Mouse (Mus musculus) forebrain, postnatal 0 days (tissue): ENCODE data around the gene Tmem269. TPM values are rescaled to one million over a fixed set of nuclear protein-coding genes. Genes with fewer than 3 reads are reported as not detected.
A peak's percentile ranks its signal among the peaks of the same experiment; 100 is the strongest.

Experiments
- ATAC-seq: fragments of 200-750 bp; cut with Nextera tagmentation; 2 replicates; pipeline ENCODE4 v1.8.0; 2017; ENCODE audit warnings: mild to moderate bottlenecking, moderate library complexity
- DNase-seq: peaks from one replicate; pipeline ENCODE4 v3.0.0-alpha.2; 2015
- H3K27ac ChIP-seq: fragments of 300-500 bp; sonication (generic); 2 replicates; pipeline ENCODE4 v1.5.1; 2014; ENCODE audit warnings: low read depth, mild to moderate bottlenecking, antibody characterized with exemption, low read length, moderate library complexity, mixed read lengths
- H3K27me3 ChIP-seq: fragments of 300-500 bp; sonication (generic); 2 replicates; pipeline ENCODE4 v1.6.1; 2014; ENCODE audit warnings: mild to moderate bottlenecking, low read length, mixed read lengths; ENCODE audit not compliant: insufficient read depth
- H3K36me3 ChIP-seq: fragments of 300-500 bp; sonication (generic); 2 replicates; pipeline ENCODE4 v1.6.1; 2014; ENCODE audit warnings: mild to moderate bottlenecking, moderate library complexity; ENCODE audit not compliant: insufficient read depth
- H3K4me1 ChIP-seq: fragments of 300-500 bp; sonication (generic); 2 replicates; pipeline ENCODE4 v1.6.1; 2014; ENCODE audit warnings: antibody characterized with exemption; ENCODE audit not compliant: insufficient read depth
- H3K4me2 ChIP-seq: fragments of 300-500 bp; sonication (generic); 2 replicates; pipeline ENCODE4 v1.6.1; 2014; ENCODE audit warnings: low read depth, mild to moderate bottlenecking, moderate library complexity
- H3K4me3 ChIP-seq: fragments of 300-500 bp; sonication (generic); 2 replicates; pipeline ENCODE4 v1.5.1; 2014; ENCODE audit warnings: low read depth, low read length, mixed read lengths
- H3K9ac ChIP-seq: fragments of 300-500 bp; sonication (generic); 2 replicates; pipeline ENCODE4 v1.6.1; 2014; ENCODE audit warnings: mild to moderate bottlenecking
- H3K9me3 ChIP-seq: fragments of 300-500 bp; sonication (generic); 2 replicates; pipeline ENCODE4 v1.6.1; 2016; ENCODE audit warnings: low read length
- CTCF ChIP-seq: sonication (generic); IDR thresholded peaks from 2 replicates; pipeline ENCODE4 v1.5.1; 2016; ENCODE audit warnings: antibody characterized with exemption, control low read depth, low read depth
- WGBS: fragments of 180-500 bp; shearing (Covaris S2); extraction: QIAGEN DNeasy Blood & Tissue Kit; methylation state at CpG from one replicate; pipeline ENCODE4 v1.1.7; 2014; 5-methylcytosine and 5-hydroxymethylcytosine counted together
- polyA plus RNA-seq: library from polyadenylated mRNA; unstranded; fragments of >200 nt; fragmentation: Nextera tagmentation; extraction: Ambion mirVana; gene quantifications from 2 replicates; pipeline ENCODE4 v1.2.1, GENCODE M21; 2015
- total RNA-seq: library from RNA; depleted of rRNA; stranded (reverse); fragments of >200 nt; gene quantifications from 2 replicates; pipeline ENCODE4 v1.2.3, GENCODE M21; 2014

The Tmem269 gene
- total and polyA plus RNA-seq, 2 experiments from 2014 or later = 0.62 TPM; not detected in 1

DNA sequence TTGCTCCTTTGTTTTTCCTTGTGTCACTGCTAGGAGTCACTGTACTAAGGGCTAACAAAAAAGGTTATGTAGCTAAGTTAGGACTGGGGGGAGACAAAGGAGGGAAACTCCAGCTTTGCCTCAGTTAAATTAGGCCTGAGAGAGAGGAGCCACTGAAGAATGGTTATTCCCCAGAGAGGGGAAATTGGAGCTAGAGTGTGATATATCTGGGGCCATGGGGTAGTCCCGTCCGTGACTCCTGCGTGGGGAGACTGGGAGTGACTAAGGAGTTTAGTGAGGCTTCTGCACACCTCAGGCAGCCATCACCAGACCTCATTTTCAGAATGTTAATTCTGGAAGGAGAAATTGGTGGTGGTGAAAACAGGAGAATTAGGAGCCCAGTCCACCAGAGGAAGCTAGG lies 16.3 kb upstream of the Tmem269 start:
- ATAC-seq (no peak), DNase-seq (no peak)
- 84% methylated on average over 3 of the region's 3 CpGs for WGBS
- no peak overlapping the region for H3K27ac ChIP-seq
- H3K4me3 ChIP-seq = peak overlapping the region; percentile 73; the same call in 1 of the 2 replicates
- peak overlapping the region; percentile 65; the same call in 1 of the 2 replicates for H3K9ac ChIP-seq
- H3K27me3 ChIP-seq = no peaks in the 10 kb centered on the region
- H3K36me3 ChIP-seq = peaks cover 21% of the 10 kb centered on the region
- peaks cover 5% of the 10 kb centered on the region; the same call in 1 of the 2 replicates for H3K4me1 ChIP-seq
- TF ChIP-seq CTCF = no peak
- peak overlapping the region; percentile 85 for H3K4me2 ChIP-seq
- no peaks in the 10 kb centered on the region for H3K9me3 ChIP-seq

DNA sequence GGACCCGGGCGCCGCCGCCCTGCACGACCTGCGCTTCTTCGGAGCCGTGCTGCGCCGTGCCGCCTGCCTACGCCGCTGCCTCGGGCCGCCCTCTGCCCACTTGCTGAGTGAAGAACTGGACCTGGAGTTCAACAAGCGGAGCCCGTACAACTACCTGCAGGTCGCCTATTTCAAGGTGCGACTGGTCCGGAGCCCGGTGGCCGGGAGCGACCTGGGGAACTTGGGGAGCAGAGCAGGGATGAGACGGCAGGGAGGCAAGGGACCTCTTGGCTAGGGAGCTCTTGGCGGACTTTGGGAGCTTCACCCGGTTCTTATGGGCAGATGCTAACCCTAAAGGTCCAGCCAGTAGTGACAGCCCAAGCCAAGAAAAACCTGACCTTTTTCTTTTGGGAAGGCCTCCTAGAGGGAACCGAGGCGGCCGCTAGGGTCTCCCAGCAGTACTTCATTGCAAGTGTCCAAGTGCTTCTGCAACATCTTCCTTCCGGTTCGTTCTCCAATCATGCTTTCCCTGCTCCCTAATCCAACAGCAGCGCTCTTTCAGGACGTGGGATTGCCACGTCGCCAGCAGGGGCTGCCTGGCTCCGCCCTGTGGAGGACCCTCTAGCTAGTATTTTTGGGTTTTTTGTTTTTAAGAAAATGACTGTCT lies 15.4 kb upstream of the Tmem269 start:
- 4% methylated on average over 36 of the region's 36 CpGs for WGBS

DNA sequence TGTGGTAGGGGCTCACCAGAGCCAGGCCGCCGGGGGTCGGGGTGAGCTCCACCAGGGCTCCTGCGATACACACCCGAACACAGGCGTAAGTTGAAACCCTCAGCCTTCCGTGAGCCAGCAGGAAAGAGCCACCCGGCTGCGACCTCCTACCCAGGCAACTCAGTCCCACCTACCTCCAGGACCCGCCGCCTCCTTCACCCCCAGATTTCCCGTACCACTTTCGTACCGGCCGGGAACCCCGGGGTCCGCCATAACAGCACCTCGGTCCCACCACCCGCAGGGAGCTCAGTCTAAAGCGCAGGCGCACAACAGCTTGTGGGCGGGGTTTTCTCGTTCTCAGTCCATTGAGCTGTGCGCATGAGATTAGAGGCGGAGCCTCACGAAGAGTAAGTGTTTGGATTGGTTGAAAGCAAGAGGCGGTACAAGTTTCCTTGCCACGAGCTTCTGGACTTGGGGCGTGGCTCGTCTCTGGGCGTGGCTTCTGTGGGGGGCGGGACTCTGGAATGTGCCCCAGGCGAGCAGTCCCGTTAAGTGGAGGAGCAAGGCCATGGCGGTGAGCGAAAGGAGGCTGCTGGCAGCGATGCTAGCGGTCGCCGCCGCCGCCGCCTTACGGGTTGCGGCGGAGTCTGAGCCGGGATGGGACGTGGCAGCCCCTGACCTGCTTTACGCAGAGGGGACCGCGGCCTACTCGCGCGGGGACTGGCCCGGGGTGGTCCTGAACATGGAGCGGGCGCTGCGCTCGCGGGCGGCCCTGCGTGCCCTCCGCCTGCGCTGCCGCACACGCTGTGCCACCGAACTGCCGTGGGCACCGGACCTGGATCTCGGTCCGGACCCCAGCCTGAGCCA lies 14.6 kb upstream of the Tmem269 start, which contains the start of the genes AU022252 and P3h1:
TSS of gene AU022252 (minus strand) at position 303 of the 846 bp plus-strand sequence.
TSS of gene P3h1 (plus strand) at position 506 of the 846 bp plus-strand sequence.
- WGBS = 1% methylated on average over 71 of the region's 71 CpGs
- ATAC-seq (peak; percentile 97), DNase-seq (peak; percentile 99)
- Histone ChIP-seq H3K4me3 (peak within 1 kb of the TSS; percentile 73), H3K36me3 (peaks cover 23% of the 10 kb centered on the region), H3K9ac (peak within 1 kb of the TSS; percentile 65), H3K4me1 (peaks cover 4% of the 10 kb centered on the region; the same call in 1 of the 2 replicates), H3K27ac (peak within 1 kb of the TSS; percentile 77), H3K27me3 (no peaks in the 10 kb centered on the region), H3K4me2 (peak within 1 kb of the TSS; percentile 85), H3K9me3 (no peaks in the 10 kb centered on the region)
- TF ChIP-seq CTCF = no peak

More for the DNA sequence above, 15.4 kb upstream of the Tmem269 start:
- Histone ChIP-seq H3K4me3 (peak overlapping the region; percentile 73), H3K27ac (peak overlapping the region; percentile 77), H3K36me3 (peaks cover 21% of the 10 kb centered on the region), H3K27me3 (no peaks in the 10 kb centered on the region), H3K9ac (peak overlapping the region; percentile 65), H3K4me2 (peak overlapping the region; percentile 85), H3K4me1 (peaks cover 4% of the 10 kb centered on the region; the same call in 1 of the 2 replicates), H3K9me3 (no peaks in the 10 kb centered on the region)
- peak; percentile 83 for DNase-seq
- peak; percentile 66 for TF ChIP-seq CTCF
- ATAC-seq = peak; percentile 63

DNA sequence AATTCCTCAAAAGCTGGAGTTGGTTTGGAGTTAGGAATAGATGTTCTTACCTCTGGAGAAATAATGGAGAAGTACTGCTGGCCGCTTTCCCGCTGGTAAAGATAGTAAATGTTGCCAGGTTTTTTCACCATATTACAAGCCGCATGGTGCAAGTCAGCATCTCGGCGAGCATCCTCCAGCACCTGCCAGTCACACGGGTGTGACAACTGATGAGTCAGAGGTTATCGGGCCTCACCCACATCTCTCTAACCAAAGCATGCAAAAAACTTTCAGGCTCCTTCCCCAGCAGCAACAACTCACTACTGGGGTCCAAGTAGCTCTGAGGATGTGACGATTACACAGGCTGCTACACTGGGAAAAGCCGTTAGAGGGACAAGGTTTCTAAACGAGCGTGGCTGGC lies 8.7 kb upstream of the Tmem269 start:
- H3K9me3 ChIP-seq = no peaks in the 10 kb centered on the region
- WGBS = 92% methylated on average over 11 of the region's 11 CpGs
- no peaks in the 10 kb centered on the region; the same call in 1 of the 2 replicates for H3K4me1 ChIP-seq
- no peak overlapping the region for H3K4me2 ChIP-seq
- no peak for ATAC-seq
- no peak for TF ChIP-seq CTCF
- no peak overlapping the region for H3K9ac ChIP-seq
- H3K27ac ChIP-seq = no peak overlapping the region
- no peak overlapping the region for H3K4me3 ChIP-seq
- peaks cover 37% of the 10 kb centered on the region for H3K36me3 ChIP-seq
- DNase-seq = no peak
- no peaks in the 10 kb centered on the region for H3K27me3 ChIP-seq

DNA sequence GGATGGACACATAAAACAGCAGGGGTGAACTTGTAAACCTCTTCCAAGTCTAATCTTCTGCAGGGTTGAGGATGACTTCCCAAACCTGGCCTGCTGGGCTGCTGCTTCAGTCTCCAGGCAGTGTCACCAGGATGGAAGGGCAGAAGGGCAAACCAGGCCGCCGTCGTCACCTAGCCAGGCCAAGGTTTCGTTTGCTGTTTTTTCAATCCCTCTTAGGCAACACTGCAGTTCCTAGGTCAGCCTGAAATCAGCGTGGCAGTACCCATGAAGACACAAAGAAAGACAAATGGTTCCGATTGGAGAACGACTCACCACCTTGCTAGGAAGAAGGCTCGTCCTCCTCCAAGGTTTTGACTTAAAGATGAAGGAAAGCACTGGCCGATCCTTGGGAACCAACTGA lies 7.7 kb upstream of the Tmem269 start:
- Histone ChIP-seq H3K36me3 (peaks cover 37% of the 10 kb centered on the region), H3K27me3 (no peaks in the 10 kb centered on the region), H3K4me2 (no peak overlapping the region), H3K9me3 (no peaks in the 10 kb centered on the region), H3K4me3 (no peak overlapping the region), H3K27ac (no peak overlapping the region), H3K9ac (no peak overlapping the region), H3K4me1 (no peaks in the 10 kb centered on the region)
- 92% methylated on average over 9 of the region's 9 CpGs for WGBS
- no peak for ATAC-seq
- TF ChIP-seq CTCF = no peak
- no peak for DNase-seq

DNA sequence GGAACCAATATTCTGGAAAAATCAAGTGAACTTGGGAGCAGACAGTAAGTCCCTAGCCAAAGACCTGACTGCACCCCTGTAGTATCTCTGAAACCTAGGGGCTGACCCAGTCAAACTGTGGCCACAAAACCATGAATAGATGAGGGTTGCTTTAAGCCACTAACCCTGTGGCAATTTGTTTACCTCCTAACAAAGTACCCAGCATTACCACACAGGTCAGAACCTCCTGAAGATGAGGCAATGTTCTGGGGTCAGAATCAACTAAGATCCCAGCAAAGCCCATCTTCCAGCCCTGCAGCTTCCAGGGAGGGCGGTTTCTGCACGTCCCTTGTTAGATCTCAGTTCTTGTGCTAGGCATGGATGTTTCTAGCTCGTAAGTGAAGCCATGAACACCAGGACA lies 6.5 kb upstream of the Tmem269 start:
- Histone ChIP-seq H3K27me3 (no peaks in the 10 kb centered on the region), H3K36me3 (peaks cover 37% of the 10 kb centered on the region), H3K9ac (no peak overlapping the region), H3K4me3 (no peak overlapping the region), H3K9me3 (no peaks in the 10 kb centered on the region), H3K4me1 (no peaks in the 10 kb centered on the region), H3K4me2 (no peak overlapping the region), H3K27ac (no peak overlapping the region)
- WGBS = 96% methylated on average over 3 of the region's 3 CpGs
- TF ChIP-seq CTCF = no peak
- DNase-seq (no peak), ATAC-seq (no peak)
